Mouse (Mus musculus): ENCODE results near the gene Aldh5a1. TPM values are rescaled to one million over a fixed set of nuclear protein-coding genes. Genes with fewer than 3 reads are reported as not detected.
"Not testable (repeated sequence)": the region's sequence is repeated elsewhere in the genome, so short reads cannot be mapped to it uniquely, and the experiment has no call there.

The Aldh5a1 gene
- polyA plus RNA-seq (2016; fragmentation: Nextera tagmentation; extraction: Ambion mirVana): 7.0 and 7.3 TPM in 2 replicates

GRCm38 (mm10) chr13:24937108-24937838 lies at the start of gene Aldh5a1:
Gene Aldh5a1, minus strand, starts transcription at chr13:24937661.
- Histone ChIP-seq H3K9me3 (no peaks in the 10 kb centered on the region), H3K4me1 (replicated peaks) (peaks cover 26% of the 10 kb centered on the region), H3K36me3 (peaks cover 8% of the 10 kb centered on the region; the same call in 1 of the 2 replicates), H3K27ac (peak within 1 kb of the TSS; percentile 91), H3K4me3 (peak within 1 kb of the TSS; percentile 63), H3K27me3 (ENCODE audit: insufficient read depth, poor library complexity, severe bottlenecking) (peaks cover 6% of the 10 kb centered on the region; the same call in 1 of the 2 replicates)
- under 1% methylated on average over 75 of the region's 75 CpGs for WGBS
- DNase-seq (ENCODE audit: low spot score): peak; percentile 84

GRCm38 (mm10) chr13:24985435-24985834 lies 48.0 kb upstream of the Aldh5a1 start:
- no peak overlapping the region for H3K27ac ChIP-seq
- 65% methylated on average over 2 of the region's 2 CpGs for WGBS
- no peak overlapping the region for H3K4me3 ChIP-seq
- H3K27me3 ChIP-seq (ENCODE audit: insufficient read depth, poor library complexity, severe bottlenecking): no peaks in the 10 kb centered on the region
- no peak for DNase-seq (ENCODE audit: low spot score)
- H3K9me3 ChIP-seq: no peaks in the 10 kb centered on the region
- no peaks in the 10 kb centered on the region for H3K4me1 ChIP-seq (replicated peaks)
- H3K36me3 ChIP-seq: peaks cover 16% of the 10 kb centered on the region

GRCm38 (mm10) chr13:24981031-24981430 lies 43.6 kb upstream of the Aldh5a1 start:
- no peak for DNase-seq (ENCODE audit: low spot score)
- no peaks in the 10 kb centered on the region for H3K27me3 ChIP-seq (ENCODE audit: insufficient read depth, poor library complexity, severe bottlenecking)
- H3K36me3 ChIP-seq: no peaks in the 10 kb centered on the region
- no peak overlapping the region for H3K27ac ChIP-seq
- no peaks in the 10 kb centered on the region for H3K9me3 ChIP-seq
- WGBS: 89% methylated on average over 6 of the region's 6 CpGs
- H3K4me3 ChIP-seq: no peak overlapping the region
- H3K4me1 ChIP-seq (replicated peaks): no peaks in the 10 kb centered on the region

- 86% methylated on average over 5 of the region's 5 CpGs for WGBS
- no peaks in the 10 kb centered on the region for H3K27me3 ChIP-seq (ENCODE audit: insufficient read depth, poor library complexity, severe bottlenecking)
- no peak for DNase-seq (ENCODE audit: low spot score)
- no peaks in the 10 kb centered on the region for H3K36me3 ChIP-seq
- H3K4me3 ChIP-seq: no peak overlapping the region
- H3K9me3 ChIP-seq: no peaks in the 10 kb centered on the region
- H3K4me1 ChIP-seq (replicated peaks): peaks cover 5% of the 10 kb centered on the region; the same call in 1 of the 2 replicates
- no peak overlapping the region for H3K27ac ChIP-seq
These were observed 40.4 kb upstream of the Aldh5a1 start for GRCm38 (mm10) chr13:24977820-24978342.

GRCm38 (mm10) chr13:24976384-24976783 lies 38.9 kb upstream of the Aldh5a1 start:
- Histone ChIP-seq H3K27me3 (ENCODE audit: insufficient read depth, poor library complexity, severe bottlenecking) (no peaks in the 10 kb centered on the region), H3K4me3 (no peak overlapping the region), H3K4me1 (replicated peaks) (peaks cover 5% of the 10 kb centered on the region; the same call in 1 of the 2 replicates), H3K9me3 (no peaks in the 10 kb centered on the region), H3K27ac (no peak overlapping the region), H3K36me3 (no peaks in the 10 kb centered on the region)
- 72% methylated on average over 4 of the region's 4 CpGs for WGBS
- no peak for DNase-seq (ENCODE audit: low spot score)

GRCm38 (mm10) chr13:24971776-24972175 lies 34.3 kb upstream of the Aldh5a1 start:
- 88% methylated on average over 3 of the region's 3 CpGs for WGBS
- not testable (repeated sequence) for H3K4me1 ChIP-seq (replicated peaks); H3K4me3 ChIP-seq; H3K36me3 ChIP-seq; H3K9me3 ChIP-seq; H3K27me3 ChIP-seq (ENCODE audit: insufficient read depth, poor library complexity, severe bottlenecking); H3K27ac ChIP-seq; DNase-seq (ENCODE audit: low spot score)

GRCm38 (mm10) chr13:24965846-24966201 lies 28.4 kb upstream of the Aldh5a1 start:
- H3K27me3 ChIP-seq (ENCODE audit: insufficient read depth, poor library complexity, severe bottlenecking): peaks cover 6% of the 10 kb centered on the region; the same call in 1 of the 2 replicates
- H3K36me3 ChIP-seq: no peaks in the 10 kb centered on the region
- peak overlapping the region; percentile 43 for H3K4me3 ChIP-seq
- no peak for DNase-seq (ENCODE audit: low spot score)
- peaks cover 11% of the 10 kb centered on the region for H3K4me1 ChIP-seq (replicated peaks)
- H3K9me3 ChIP-seq: no peaks in the 10 kb centered on the region
- 39% methylated on average over 5 of the region's 5 CpGs for WGBS
- no peak overlapping the region for H3K27ac ChIP-seq

GRCm38 (mm10) chr13:24965130-24965845 lies 27.8 kb upstream of the Aldh5a1 start:
- DNase-seq (ENCODE audit: low spot score): no peak
- WGBS: 26% methylated on average over 15 of the region's 15 CpGs
- Histone ChIP-seq H3K27ac (no peak overlapping the region), H3K36me3 (no peaks in the 10 kb centered on the region), H3K27me3 (ENCODE audit: insufficient read depth, poor library complexity, severe bottlenecking) (peaks cover 6% of the 10 kb centered on the region; the same call in 1 of the 2 replicates), H3K4me3 (peak overlapping the region; percentile 43), H3K4me1 (replicated peaks) (peaks cover 11% of the 10 kb centered on the region), H3K9me3 (no peaks in the 10 kb centered on the region)

GRCm38 (mm10) chr13:24962119-24962518 lies 24.7 kb upstream of the Aldh5a1 start:
- peaks cover 6% of the 10 kb centered on the region; the same call in 1 of the 2 replicates for H3K27me3 ChIP-seq (ENCODE audit: insufficient read depth, poor library complexity, severe bottlenecking)
- 88% methylated on average over 8 of the region's 8 CpGs for WGBS
- H3K9me3 ChIP-seq: no peaks in the 10 kb centered on the region
- DNase-seq (ENCODE audit: low spot score): no peak
- no peak overlapping the region for H3K4me3 ChIP-seq
- H3K27ac ChIP-seq: no peak overlapping the region
- H3K4me1 ChIP-seq (replicated peaks): peaks cover 11% of the 10 kb centered on the region
- no peaks in the 10 kb centered on the region for H3K36me3 ChIP-seq

GRCm38 (mm10) chr13:24960084-24960483 lies 22.6 kb upstream of the Aldh5a1 start:
- Histone ChIP-seq H3K4me1 (replicated peaks) (peaks cover 1% of the 10 kb centered on the region), H3K9me3 (no peaks in the 10 kb centered on the region), H3K4me3 (no peak overlapping the region), H3K36me3 (no peaks in the 10 kb centered on the region), H3K27ac (no peak overlapping the region), H3K27me3 (ENCODE audit: insufficient read depth, poor library complexity, severe bottlenecking) (peaks cover 6% of the 10 kb centered on the region; the same call in 1 of the 2 replicates)
- DNase-seq (ENCODE audit: low spot score): no peak
- 83% methylated on average over 3 of the region's 3 CpGs for WGBS

GRCm38 (mm10) chr13:24958671-24959070 lies 21.2 kb upstream of the Aldh5a1 start:
- no peak overlapping the region for H3K4me3 ChIP-seq
- DNase-seq (ENCODE audit: low spot score): no peak
- H3K36me3 ChIP-seq: no peaks in the 10 kb centered on the region
- H3K9me3 ChIP-seq: no peaks in the 10 kb centered on the region
- H3K27me3 ChIP-seq (ENCODE audit: insufficient read depth, poor library complexity, severe bottlenecking): peaks cover 9% of the 10 kb centered on the region; the same call in 1 of the 2 replicates
- H3K27ac ChIP-seq: no peak overlapping the region
- 93% methylated on average over 11 of the region's 11 CpGs for WGBS
- no peaks in the 10 kb centered on the region for H3K4me1 ChIP-seq (replicated peaks)

GRCm38 (mm10) chr13:24955500-24955899 lies 18.0 kb upstream of the Aldh5a1 start:
- peaks cover 6% of the 10 kb centered on the region; the same call in 1 of the 2 replicates for H3K27me3 ChIP-seq (ENCODE audit: insufficient read depth, poor library complexity, severe bottlenecking)
- no peak overlapping the region for H3K4me3 ChIP-seq
- H3K27ac ChIP-seq: no peak overlapping the region
- no peak for DNase-seq (ENCODE audit: low spot score)
- no peaks in the 10 kb centered on the region for H3K36me3 ChIP-seq
- H3K4me1 ChIP-seq (replicated peaks): peaks cover 3% of the 10 kb centered on the region; the same call in 1 of the 2 replicates
- 16% methylated on average over 10 of the region's 10 CpGs for WGBS
- no peaks in the 10 kb centered on the region for H3K9me3 ChIP-seq

GRCm38 (mm10) chr13:24955091-24955490 lies 17.6 kb upstream of the Aldh5a1 start:
- H3K27me3 ChIP-seq (ENCODE audit: insufficient read depth, poor library complexity, severe bottlenecking): peaks cover 6% of the 10 kb centered on the region; the same call in 1 of the 2 replicates
- no peaks in the 10 kb centered on the region for H3K36me3 ChIP-seq
- H3K27ac ChIP-seq: no peak overlapping the region
- 43% methylated on average over 11 of the region's 11 CpGs for WGBS
- no peak overlapping the region for H3K4me3 ChIP-seq
- no peaks in the 10 kb centered on the region for H3K9me3 ChIP-seq
- no peak for DNase-seq (ENCODE audit: low spot score)
- H3K4me1 ChIP-seq (replicated peaks): peaks cover 3% of the 10 kb centered on the region; the same call in 1 of the 2 replicates
